ENCODE assay signal across 12 mouse cellular contexts in the genomic region with DNA sequence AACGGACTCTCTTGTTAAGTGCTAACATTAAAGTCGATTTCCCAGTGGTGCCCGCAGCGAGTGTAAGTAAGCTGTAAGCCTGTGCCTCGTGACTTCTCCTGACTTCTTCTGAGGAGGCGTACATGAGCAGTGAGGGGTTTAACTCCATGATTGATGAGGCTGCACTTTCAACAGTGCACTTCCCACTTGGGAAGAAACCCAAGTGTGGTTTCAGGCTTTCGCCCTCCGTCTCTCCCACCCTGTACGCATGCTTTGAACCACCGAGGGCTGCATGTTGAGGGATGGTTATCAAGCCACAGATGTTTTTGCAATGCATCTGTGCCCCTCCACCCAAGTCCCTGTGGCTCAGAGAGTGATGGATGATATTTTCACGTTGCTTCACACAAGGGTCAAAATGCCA. TPM values are rescaled to one million over a fixed set of nuclear protein-coding genes. Genes with fewer than 3 reads are reported as not detected.
DNase-seq lines count a peak whose midpoint lies in the region; ATAC-seq and TF ChIP-seq lines count a peak whose summit lies in the region.
"Had no signal": no experiment of that assay in that cellular context is flagged by ENCODE, and none has a peak within 500 bp of the region (broad histone marks: within the 10 kb centered on the region; RNA-seq: fewer than 3 reads in every experiment).

No protein-coding gene starts in this region.

- H3K4me3 ChIP-seq in liver, postnatal 0 days (ENCODE audit: low read depth, low read length), result no peak overlapping the region
- no peak overlapping the region for H3K4me3 ChIP-seq in embryonic facial prominence, embryonic 12.5 days
- H3K4me3 ChIP-seq in hindbrain, postnatal 0 days (ENCODE audit: low read length), result no peak overlapping the region
- H3K4me3 ChIP-seq in neural tube, embryonic 15.5 days (replicated peaks), result no peak overlapping the region
- no peak overlapping the region for H3K4me3 ChIP-seq in liver, embryonic 11.5 days (ENCODE audit: low read depth, low read length)
- H3K4me3 ChIP-seq: megakaryocyte, embryonic 14.5 days had no signal

- no peak overlapping the region for H3K4me2 ChIP-seq in liver, postnatal 0 days (ENCODE audit: low read depth, low read length)
- no peak overlapping the region for H3K4me2 ChIP-seq in embryonic facial prominence, embryonic 12.5 days (replicated peaks)
- H3K4me2 ChIP-seq in hindbrain, postnatal 0 days (ENCODE audit: low read depth, low read length), result no peak overlapping the region
- H3K4me2 ChIP-seq in neural tube, embryonic 15.5 days, result peak overlapping the region; percentile 39
- H3K4me2 ChIP-seq in liver, embryonic 11.5 days, result no peak overlapping the region

- no peaks in the 10 kb centered on the region for H3K9me3 ChIP-seq in liver, postnatal 0 days (ENCODE audit: low read length)
- H3K9me3 ChIP-seq in embryonic facial prominence, embryonic 12.5 days, result no peaks in the 10 kb centered on the region
- H3K9me3 ChIP-seq in hindbrain, postnatal 0 days (ENCODE audit: low read length), result no peaks in the 10 kb centered on the region
- H3K9me3 ChIP-seq in neural tube, embryonic 15.5 days (replicated peaks), result no peaks in the 10 kb centered on the region
- no peaks in the 10 kb centered on the region for H3K9me3 ChIP-seq in liver, embryonic 11.5 days (ENCODE audit: control insufficient read depth, low read length)
- H3K9me3 ChIP-seq: megakaryocyte, embryonic 14.5 days had no signal

- no peaks in the 10 kb centered on the region for H3K27me3 ChIP-seq in liver, postnatal 0 days (ENCODE audit: insufficient read depth, low read length)
- H3K27me3 ChIP-seq in embryonic facial prominence, embryonic 12.5 days, result no peaks in the 10 kb centered on the region
- no peaks in the 10 kb centered on the region for H3K27me3 ChIP-seq in hindbrain, postnatal 0 days (ENCODE audit: insufficient read depth, low read length)
- H3K27me3 ChIP-seq in neural tube, embryonic 15.5 days (replicated peaks), result no peaks in the 10 kb centered on the region
- no peaks in the 10 kb centered on the region for H3K27me3 ChIP-seq in liver, embryonic 11.5 days (replicated peaks; ENCODE audit: control insufficient read depth, insufficient read depth, low read length)

- WGBS in liver, postnatal 0 days (ENCODE audit: insufficient replicate concordance), result 31% methylated on average over 11 of the region's 11 CpGs
- 36% methylated on average over 11 of the region's 11 CpGs for WGBS in embryonic facial prominence, embryonic 12.5 days
- WGBS in hindbrain, postnatal 0 days, result 25% methylated on average over 11 of the region's 11 CpGs
- 9% methylated on average over 11 of the region's 11 CpGs for WGBS in neural tube, embryonic 15.5 days
- WGBS in liver, embryonic 11.5 days, result 40% methylated on average over 11 of the region's 11 CpGs

- H3K27ac ChIP-seq in liver, postnatal 0 days (ENCODE audit: low read depth), result no peak overlapping the region
- H3K27ac ChIP-seq in embryonic facial prominence, embryonic 12.5 days, result peak overlapping the region; percentile 46
- H3K27ac ChIP-seq in hindbrain, postnatal 0 days, result no peak overlapping the region
- H3K27ac ChIP-seq in neural tube, embryonic 15.5 days (replicated peaks), result no peak overlapping the region
- no peak overlapping the region for H3K27ac ChIP-seq in liver, embryonic 11.5 days (ENCODE audit: low read depth, low read length)

- H3K4me1 ChIP-seq in liver, postnatal 0 days (ENCODE audit: insufficient read depth), result peaks cover 10% of the 10 kb centered on the region
- peaks cover 40% of the 10 kb centered on the region for H3K4me1 ChIP-seq in embryonic facial prominence, embryonic 12.5 days
- no peaks in the 10 kb centered on the region for H3K4me1 ChIP-seq in hindbrain, postnatal 0 days (ENCODE audit: insufficient read depth, low read length)
- H3K4me1 ChIP-seq in neural tube, embryonic 15.5 days, result peaks cover 21% of the 10 kb centered on the region
- H3K4me1 ChIP-seq in liver, embryonic 11.5 days (replicated peaks; ENCODE audit: control insufficient read depth, insufficient read depth, low read length), result peaks cover 33% of the 10 kb centered on the region

- no peak for TF ChIP-seq CTCF in liver, postnatal 0 days (IDR thresholded peaks at IDR 0.05; ENCODE audit: low read depth)
- TF ChIP-seq CTCF in hindbrain, postnatal 0 days (IDR thresholded peaks at IDR 0.05; ENCODE audit: low read depth), result no peak

- no peak for ATAC-seq in liver, postnatal 0 days
- ATAC-seq in embryonic facial prominence, embryonic 12.5 days (ENCODE audit: insufficient number of reproducible peaks, insufficient read depth, low FRiP score, low TSS enrichment), result no peak
- ATAC-seq in hindbrain, postnatal 0 days, result no peak
- peak; percentile 33; the same call in 1 of the 2 replicates for ATAC-seq in neural tube, embryonic 15.5 days (ENCODE audit: low FRiP score)
- no peak for ATAC-seq in liver, embryonic 11.5 days (replicated peaks; ENCODE audit: low FRiP score)

- DNase-seq in liver, result peak; percentile 10
- no peak for DNase-seq in liver, postnatal 0 days
- peak; percentile 37 for DNase-seq in hindbrain, postnatal 0 days (ENCODE audit: low spot score)
- DNase-seq in right cerebral cortex, postnatal 10 days (ENCODE audit: low spot score in 2 of 2), result no peak
- DNase-seq in urinary bladder, postnatal 14 days (ENCODE audit: low spot score), result no peak
- DNase-seq in liver, embryonic 11.5 days (ENCODE audit: low spot score), result no peak
- DNase-seq: adrenal gland, adult 2 months; cerebellum, adult 9-11 months; thymus, postnatal 36 days had no signal

- no peak overlapping the region for H3K9ac ChIP-seq in liver, postnatal 0 days (replicated peaks)
- H3K9ac ChIP-seq in embryonic facial prominence, embryonic 12.5 days, result no peak overlapping the region
- no peak overlapping the region for H3K9ac ChIP-seq in hindbrain, postnatal 0 days (replicated peaks; ENCODE audit: low read length)
- H3K9ac ChIP-seq in neural tube, embryonic 15.5 days (replicated peaks), result no peak overlapping the region
- no peak overlapping the region for H3K9ac ChIP-seq in liver, embryonic 11.5 days (ENCODE audit: low read depth, low read length)

- no peak for TF ChIP-seq EP300 in liver, postnatal 0 days (IDR thresholded peaks at IDR 0.05; ENCODE audit: low read depth)

- H3K36me3 ChIP-seq in liver, postnatal 0 days (replicated peaks; ENCODE audit: insufficient read depth, low read length), result no peaks in the 10 kb centered on the region
- no peaks in the 10 kb centered on the region for H3K36me3 ChIP-seq in embryonic facial prominence, embryonic 12.5 days
- no peaks in the 10 kb centered on the region for H3K36me3 ChIP-seq in hindbrain, postnatal 0 days (ENCODE audit: insufficient read depth, low read length)
- no peaks in the 10 kb centered on the region for H3K36me3 ChIP-seq in neural tube, embryonic 15.5 days
- H3K36me3 ChIP-seq in liver, embryonic 11.5 days (ENCODE audit: control insufficient read depth, insufficient read depth, low read length), result no peaks in the 10 kb centered on the region

RNA-seq across cellular contexts. Expression of a gene that starts 47.5 kb away (rescaled TPM):
- polyA plus RNA-seq in liver, postnatal 0 days (2015; fragmentation: Nextera tagmentation; extraction: Ambion mirVana), result 0.06 and 0.08 TPM in 2 replicates
- 11.7 TPM in 2 replicates for polyA plus RNA-seq in embryonic facial prominence, embryonic 12.5 days (2016; fragmentation: Nextera tagmentation; extraction: Ambion mirVana)
- 30.4 and 32.0 TPM in 2 replicates for total RNA-seq in hindbrain, postnatal 0 days (2014; rRNA removed)
- 8.5 and 9.2 TPM in 2 replicates for polyA plus RNA-seq in hindbrain, postnatal 0 days (2015; fragmentation: Nextera tagmentation; extraction: Ambion mirVana)
- 12.2 and 14.6 TPM in 2 replicates for polyA plus RNA-seq in neural tube, embryonic 15.5 days (2015; fragmentation: Nextera tagmentation; extraction: Ambion mirVana)
- 1.7 and 1.8 TPM in 2 replicates for polyA plus RNA-seq in liver, embryonic 11.5 days (2014; fragmentation: Nextera tagmentation; extraction: Ambion mirVana)

Comparison
In these comparisons a context has a peak if more than half of its experiments do, and no peak if none do; other contexts are left out.
1. DNase-seq: peak in liver (single experiment) and hindbrain, postnatal 0 days (single experiment); none in liver, postnatal 0 days (single experiment), right cerebral cortex, postnatal 10 days (0 of 2), urinary bladder, postnatal 14 days (single experiment) and liver, embryonic 11.5 days (single experiment).